Mouse (Mus musculus): ENCODE data around the gene Tpgs1. TPM values are rescaled to one million over a fixed set of nuclear protein-coding genes. Genes with fewer than 3 reads are reported as not detected.
A peak's percentile ranks its signal among the peaks of the same experiment; 100 is the strongest.

Gene Tpgs1
- polyA plus RNA-seq, 1 experiment from 2014 or later = 76.6 TPM

DNA sequence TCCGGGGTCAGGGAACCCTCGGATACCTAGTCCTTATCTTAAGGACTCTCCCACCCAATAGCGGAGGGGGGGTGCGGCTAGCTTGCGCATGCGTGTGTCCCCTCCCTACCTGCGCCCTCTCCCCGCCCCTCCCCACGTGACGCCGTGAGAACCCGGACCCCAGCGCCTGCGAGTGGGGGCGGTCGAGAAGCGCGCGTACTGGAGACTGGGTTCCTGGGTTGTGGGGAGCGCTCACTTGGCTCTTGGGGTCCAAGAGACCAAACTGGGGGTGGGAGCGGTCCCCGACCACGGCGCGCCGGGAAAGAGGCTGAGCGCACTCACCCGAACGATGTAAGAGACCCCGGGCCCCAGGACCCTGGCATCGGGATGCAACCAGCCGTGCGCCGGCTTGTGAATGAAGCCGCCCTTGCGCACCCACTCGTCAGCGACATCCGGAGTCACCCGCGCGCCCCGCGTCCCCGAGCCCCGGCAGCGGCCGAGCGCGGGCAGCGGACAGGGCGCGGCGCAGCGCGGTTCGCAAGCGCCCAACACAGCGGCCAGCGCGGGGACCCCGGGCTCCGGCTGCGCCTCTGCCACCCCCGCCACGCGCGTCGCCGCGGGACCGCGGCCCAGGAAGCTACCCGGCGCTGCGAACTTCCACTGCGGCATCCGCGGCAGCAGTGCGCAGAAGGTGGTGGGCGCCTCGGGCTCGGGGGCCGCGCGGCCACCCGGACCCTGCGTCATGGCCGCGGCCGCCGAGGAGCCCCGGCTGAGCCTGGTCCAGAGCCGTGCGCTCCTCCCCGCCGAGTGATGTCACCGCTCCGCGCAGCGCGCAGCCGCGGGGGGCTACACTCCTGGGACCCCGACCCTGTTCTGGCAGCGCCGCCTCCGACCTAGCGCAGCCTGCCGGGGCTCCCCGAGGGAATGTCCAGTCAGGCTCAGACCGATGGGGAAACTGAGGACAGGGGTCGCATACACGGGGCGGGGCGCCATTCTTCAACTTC, 31.8 kb upstream of the Tpgs1 start, which contains the start of gene Shc2:
Gene Shc2 (minus strand): TSS at position 791 of the 983 bp plus-strand sequence.
- Histone ChIP-seq H3K27me3 (replicated peaks; ENCODE audit: control insufficient read depth, insufficient read depth, low read length) (peaks cover 12% of the 10 kb centered on the region), H3K4me2 (ENCODE audit: low read length) (peak within 1 kb of the TSS; percentile 88), H3K4me3 (replicated peaks; ENCODE audit: low read length) (peak within 1 kb of the TSS; percentile 62), H3K4me1 (replicated peaks; ENCODE audit: control insufficient read depth, insufficient read depth, low read length) (peaks cover 16% of the 10 kb centered on the region), H3K9ac (replicated peaks; ENCODE audit: low read depth, low read length) (peak within 1 kb of the TSS; percentile 76), H3K9me3 (ENCODE audit: control insufficient read depth, low read length) (no peaks in the 10 kb centered on the region), H3K27ac (ENCODE audit: low read length) (peak within 1 kb of the TSS; percentile 83), H3K36me3 (ENCODE audit: control insufficient read depth, insufficient read depth) (no peaks in the 10 kb centered on the region)
- under 1% methylated on average over 111 of the region's 116 CpGs for WGBS
- ATAC-seq = peak; percentile 89

DNA sequence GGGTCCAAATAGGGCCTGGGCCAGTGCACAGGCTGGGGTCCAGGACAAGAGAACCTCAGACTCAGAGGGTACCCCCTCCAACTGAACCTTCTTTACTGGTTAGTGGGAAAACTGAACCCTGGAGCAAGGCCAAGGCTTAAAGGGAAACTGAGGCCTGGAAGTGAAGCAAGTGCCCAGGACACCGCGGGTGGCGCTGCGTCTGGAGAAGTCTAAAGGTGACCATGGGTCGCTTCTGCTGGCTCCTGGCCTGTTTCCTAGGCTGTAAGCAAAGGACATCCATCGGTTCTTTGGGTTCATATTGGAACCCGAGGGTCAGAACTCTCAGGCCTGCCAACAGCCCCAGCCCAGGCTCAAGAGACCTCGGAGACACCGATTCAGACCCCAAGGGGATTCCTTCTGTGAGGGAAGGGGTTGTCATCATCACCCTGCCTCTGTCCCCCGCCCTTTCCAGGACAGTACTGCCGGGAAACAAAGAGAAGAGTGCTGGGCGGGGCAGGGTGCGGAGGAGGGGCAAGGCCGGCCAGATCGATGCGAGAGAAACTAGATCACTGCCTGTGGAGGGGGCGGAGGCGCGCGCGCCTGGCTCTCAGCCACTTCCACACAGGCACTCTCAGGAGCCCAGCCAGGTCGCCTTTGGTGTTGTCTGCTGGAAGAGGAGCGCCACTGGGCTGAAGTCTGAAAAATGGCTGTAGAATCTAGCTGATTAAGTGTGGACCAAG, 30.5 kb upstream of the Tpgs1 start:
- Histone ChIP-seq H3K9ac (replicated peaks; ENCODE audit: low read depth, low read length) (peak overlapping the region; percentile 76), H3K27ac (ENCODE audit: low read length) (no peak overlapping the region), H3K4me1 (replicated peaks; ENCODE audit: control insufficient read depth, insufficient read depth, low read length) (peaks cover 16% of the 10 kb centered on the region), H3K9me3 (ENCODE audit: control insufficient read depth, low read length) (no peaks in the 10 kb centered on the region), H3K4me3 (replicated peaks; ENCODE audit: low read length) (peak overlapping the region; percentile 62), H3K36me3 (ENCODE audit: control insufficient read depth, insufficient read depth) (no peaks in the 10 kb centered on the region), H3K27me3 (replicated peaks; ENCODE audit: control insufficient read depth, insufficient read depth, low read length) (peaks cover 12% of the 10 kb centered on the region), H3K4me2 (ENCODE audit: low read length) (peak overlapping the region; percentile 88)
- ATAC-seq = no peak
- WGBS = 4% methylated on average over 23 of the region's 23 CpGs

DNA sequence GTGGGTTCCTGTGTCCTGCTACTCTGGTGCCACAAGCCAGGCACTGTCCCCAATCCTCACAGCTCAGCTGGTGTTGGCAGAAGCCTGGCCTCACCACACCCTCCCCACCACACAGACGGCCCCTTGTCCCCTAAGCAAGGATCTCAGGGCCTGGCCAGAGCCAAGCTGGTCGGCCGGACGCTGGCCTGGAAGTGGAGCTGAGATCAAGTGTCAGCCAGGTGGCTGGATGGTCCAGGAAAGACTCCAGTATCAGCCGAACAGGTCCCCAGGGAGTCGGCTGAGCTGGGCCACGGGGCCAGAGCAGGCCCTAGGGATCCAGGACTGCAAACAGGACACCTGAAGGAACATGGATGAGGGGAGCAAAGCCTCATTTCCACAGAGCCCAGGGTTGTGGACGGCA, 23.5 kb upstream of the Tpgs1 start, which contains the start of gene Odf3l2:
Gene Odf3l2 (minus strand): TSS at position 28 of the 400 bp plus-strand sequence.
- H3K4me3 ChIP-seq (replicated peaks; ENCODE audit: low read length) = no peak within 1 kb of the TSS
- no peaks in the 10 kb centered on the region for H3K9me3 ChIP-seq (ENCODE audit: control insufficient read depth, low read length)
- no peaks in the 10 kb centered on the region for H3K4me1 ChIP-seq (replicated peaks; ENCODE audit: control insufficient read depth, insufficient read depth, low read length)
- H3K27ac ChIP-seq (ENCODE audit: low read length) = no peak within 1 kb of the TSS
- no peak within 1 kb of the TSS for H3K9ac ChIP-seq (replicated peaks; ENCODE audit: low read depth, low read length)
- ATAC-seq = no peak
- no peaks in the 10 kb centered on the region for H3K36me3 ChIP-seq (ENCODE audit: control insufficient read depth, insufficient read depth)
- 79% methylated on average over 8 of the region's 8 CpGs for WGBS
- H3K4me2 ChIP-seq (ENCODE audit: low read length) = no peak within 1 kb of the TSS
- H3K27me3 ChIP-seq (replicated peaks; ENCODE audit: control insufficient read depth, insufficient read depth, low read length) = no peaks in the 10 kb centered on the region

DNA sequence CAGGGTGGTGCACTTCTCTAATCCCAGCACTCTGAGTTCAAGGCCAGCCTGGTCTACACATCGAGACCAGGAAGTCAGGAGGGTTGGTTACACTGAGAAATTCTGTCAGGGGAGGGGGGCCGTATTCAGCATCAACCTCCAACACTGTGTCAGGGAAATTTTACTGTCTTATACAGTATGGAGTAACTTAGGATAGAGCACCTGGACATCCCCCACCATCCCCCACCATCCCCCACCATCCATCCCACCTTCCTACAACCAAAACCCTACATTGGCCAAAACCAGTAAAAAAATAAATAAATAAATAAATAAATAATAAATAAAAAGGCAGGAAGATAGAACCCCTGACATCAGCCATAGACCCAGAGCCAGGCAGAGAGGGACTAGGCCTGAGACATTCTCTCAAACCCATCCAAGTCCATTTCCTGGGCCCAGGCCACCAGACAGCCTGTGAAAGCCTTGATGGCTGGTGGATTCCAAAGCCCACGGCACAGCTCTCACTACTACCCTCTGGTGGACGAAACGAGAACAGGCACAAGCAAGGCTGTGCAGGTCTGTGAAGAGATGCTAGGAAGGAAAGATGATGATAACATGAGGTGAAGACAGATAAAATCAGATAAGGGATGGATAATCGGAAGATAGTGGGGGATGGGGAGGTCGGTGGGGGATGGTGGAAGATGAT, 20.0 kb upstream of the Tpgs1 start:
- H3K9me3 ChIP-seq (ENCODE audit: control insufficient read depth, low read length) = no peaks in the 10 kb centered on the region
- H3K27me3 ChIP-seq (replicated peaks; ENCODE audit: control insufficient read depth, insufficient read depth, low read length) = no peaks in the 10 kb centered on the region; the same call in 1 of the 2 replicates
- H3K36me3 ChIP-seq (ENCODE audit: control insufficient read depth, insufficient read depth) = no peaks in the 10 kb centered on the region
- no peaks in the 10 kb centered on the region for H3K4me1 ChIP-seq (replicated peaks; ENCODE audit: control insufficient read depth, insufficient read depth, low read length)
- no peak overlapping the region for H3K4me3 ChIP-seq (replicated peaks; ENCODE audit: low read length)
- no peak overlapping the region for H3K4me2 ChIP-seq (ENCODE audit: low read length)
- WGBS = 30% methylated on average over 7 of the region's 7 CpGs
- no peak overlapping the region for H3K27ac ChIP-seq (ENCODE audit: low read length)
- peak; percentile 78 for ATAC-seq
- no peak overlapping the region for H3K9ac ChIP-seq (replicated peaks; ENCODE audit: low read depth, low read length)

DNA sequence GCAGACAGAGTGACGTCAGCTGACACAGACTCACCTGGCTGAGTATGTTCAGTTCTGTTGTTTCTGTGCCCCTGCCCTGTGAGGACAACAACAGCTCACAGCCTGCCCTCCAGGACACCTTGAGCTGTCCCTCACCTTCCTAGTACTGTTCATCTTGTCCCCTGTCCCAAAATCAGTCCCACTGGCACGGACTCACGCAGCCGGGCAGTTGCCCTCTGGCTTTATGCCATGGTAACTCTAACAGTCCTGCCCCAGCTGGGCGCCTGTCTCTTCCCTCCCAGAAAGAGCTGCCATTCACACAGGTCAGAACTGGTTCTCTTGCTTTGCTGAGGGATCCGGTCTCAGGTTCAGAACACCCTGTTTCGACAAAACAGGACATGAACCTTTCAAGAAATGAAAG, 16.4 kb upstream of the Tpgs1 start:
- ATAC-seq = no peak
- H3K9ac ChIP-seq (replicated peaks; ENCODE audit: low read depth, low read length) = no peak overlapping the region
- no peak overlapping the region for H3K4me3 ChIP-seq (replicated peaks; ENCODE audit: low read length)
- no peak overlapping the region for H3K27ac ChIP-seq (ENCODE audit: low read length)
- no peaks in the 10 kb centered on the region for H3K9me3 ChIP-seq (ENCODE audit: control insufficient read depth, low read length)
- WGBS = 79% methylated on average over 7 of the region's 7 CpGs
- no peaks in the 10 kb centered on the region; the same call in 1 of the 2 replicates for H3K27me3 ChIP-seq (replicated peaks; ENCODE audit: control insufficient read depth, insufficient read depth, low read length)
- H3K4me2 ChIP-seq (ENCODE audit: low read length) = no peak overlapping the region
- H3K36me3 ChIP-seq (ENCODE audit: control insufficient read depth, insufficient read depth) = no peaks in the 10 kb centered on the region
- peaks cover 6% of the 10 kb centered on the region; the same call in 1 of the 2 replicates for H3K4me1 ChIP-seq (replicated peaks; ENCODE audit: control insufficient read depth, insufficient read depth, low read length)

DNA sequence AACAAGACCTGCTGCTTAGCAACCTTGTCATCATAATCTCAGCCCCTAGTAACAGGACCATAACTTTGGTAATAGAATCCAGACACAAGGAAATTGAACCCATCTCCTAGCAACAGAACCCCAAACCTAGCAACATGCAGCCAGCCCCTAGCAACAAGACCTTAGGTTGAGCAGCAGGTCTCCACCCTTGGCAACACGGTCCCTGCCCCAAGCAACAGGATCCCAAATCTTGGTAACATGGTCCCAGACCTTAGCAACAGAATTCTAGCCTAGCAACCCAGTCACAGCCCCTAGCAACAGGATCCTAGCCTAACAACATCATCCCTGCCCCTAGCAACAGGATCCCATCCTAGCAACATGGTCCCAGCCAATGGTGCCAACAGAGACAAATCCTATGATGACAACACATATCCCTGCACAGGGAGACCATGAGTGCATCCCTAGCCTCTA, 14.2 kb upstream of the Tpgs1 start:
- Histone ChIP-seq H3K36me3 (ENCODE audit: control insufficient read depth, insufficient read depth) (no peaks in the 10 kb centered on the region), H3K27ac (ENCODE audit: low read length) (peak overlapping the region; percentile 66), H3K4me1 (replicated peaks; ENCODE audit: control insufficient read depth, insufficient read depth, low read length) (peaks cover 6% of the 10 kb centered on the region; the same call in 1 of the 2 replicates), H3K9ac (replicated peaks; ENCODE audit: low read depth, low read length) (no peak overlapping the region), H3K4me3 (replicated peaks; ENCODE audit: low read length) (no peak overlapping the region), H3K27me3 (replicated peaks; ENCODE audit: control insufficient read depth, insufficient read depth, low read length) (no peaks in the 10 kb centered on the region; the same call in 1 of the 2 replicates), H3K4me2 (ENCODE audit: low read length) (no peak overlapping the region), H3K9me3 (ENCODE audit: control insufficient read depth, low read length) (no peaks in the 10 kb centered on the region)
- ATAC-seq = peak; percentile 88
- 18% methylated on average over 1 of the region's 1 CpGs for WGBS

DNA sequence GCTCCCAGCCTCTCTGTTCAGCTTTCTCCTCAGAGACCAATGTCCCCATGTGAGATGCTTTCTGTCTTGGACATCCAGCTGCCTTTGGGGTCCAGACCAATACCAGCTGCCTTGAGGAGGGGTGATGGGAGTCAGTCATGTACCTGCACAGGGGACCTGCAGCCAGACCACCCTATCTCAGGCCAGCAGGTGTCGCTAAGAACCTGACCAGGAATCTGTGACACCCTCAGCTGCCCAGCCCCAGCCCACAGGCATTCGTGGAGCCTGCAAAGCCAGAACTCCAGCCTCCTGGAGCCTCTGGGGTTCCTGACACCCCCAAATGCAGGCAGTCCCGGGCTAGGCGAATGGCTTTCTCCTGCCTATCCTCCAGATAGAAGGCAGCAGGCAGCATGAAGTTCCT, 10.3 kb upstream of the Tpgs1 start:
- no peak overlapping the region for H3K4me2 ChIP-seq (ENCODE audit: low read length)
- H3K9ac ChIP-seq (replicated peaks; ENCODE audit: low read depth, low read length) = no peak overlapping the region
- no peak overlapping the region for H3K4me3 ChIP-seq (replicated peaks; ENCODE audit: low read length)
- 10% methylated on average over 4 of the region's 4 CpGs for WGBS
- no peak for ATAC-seq
- H3K9me3 ChIP-seq (ENCODE audit: control insufficient read depth, low read length) = no peaks in the 10 kb centered on the region
- H3K4me1 ChIP-seq (replicated peaks; ENCODE audit: control insufficient read depth, insufficient read depth, low read length) = peaks cover 6% of the 10 kb centered on the region; the same call in 1 of the 2 replicates
- no peaks in the 10 kb centered on the region for H3K27me3 ChIP-seq (replicated peaks; ENCODE audit: control insufficient read depth, insufficient read depth, low read length)
- H3K36me3 ChIP-seq (ENCODE audit: control insufficient read depth, insufficient read depth) = no peaks in the 10 kb centered on the region
- no peak overlapping the region for H3K27ac ChIP-seq (ENCODE audit: low read length)

DNA sequence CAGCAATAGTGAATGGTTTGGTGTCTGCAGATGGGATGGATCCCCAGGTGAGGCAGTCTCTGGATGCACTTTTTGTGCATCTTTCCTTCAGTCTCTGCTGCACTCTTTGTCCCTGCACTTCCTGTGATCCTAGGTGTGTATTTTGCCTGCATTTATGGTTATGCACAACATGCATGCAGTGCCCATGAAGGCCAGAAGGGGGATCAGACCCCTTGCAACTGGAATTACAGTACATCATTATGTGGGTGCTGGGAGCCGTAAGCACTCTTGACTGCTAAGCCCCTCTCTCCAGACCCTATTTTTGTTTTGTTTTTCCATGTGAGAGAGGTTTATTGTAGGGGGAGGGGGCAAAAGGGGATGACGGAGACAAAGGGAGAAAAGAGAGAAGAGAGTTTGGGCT, 8.9 kb upstream of the Tpgs1 start:
- ATAC-seq = no peak

More for the DNA sequence above, 8.9 kb upstream of the Tpgs1 start:
- no peak overlapping the region for H3K9ac ChIP-seq (replicated peaks; ENCODE audit: low read depth, low read length)
- H3K27ac ChIP-seq (ENCODE audit: low read length) = no peak overlapping the region
- peaks cover 2% of the 10 kb centered on the region; the same call in 1 of the 2 replicates for H3K4me1 ChIP-seq (replicated peaks; ENCODE audit: control insufficient read depth, insufficient read depth, low read length)
- no peaks in the 10 kb centered on the region for H3K9me3 ChIP-seq (ENCODE audit: control insufficient read depth, low read length)
- 80% methylated on average over 2 of the region's 2 CpGs for WGBS
- H3K36me3 ChIP-seq (ENCODE audit: control insufficient read depth, insufficient read depth) = no peaks in the 10 kb centered on the region
- H3K4me2 ChIP-seq (ENCODE audit: low read length) = no peak overlapping the region
- no peak overlapping the region for H3K4me3 ChIP-seq (replicated peaks; ENCODE audit: low read length)
- no peaks in the 10 kb centered on the region for H3K27me3 ChIP-seq (replicated peaks; ENCODE audit: control insufficient read depth, insufficient read depth, low read length)

Data from forebrain, embryonic 16.5 days (tissue).